Mouse (Mus musculus): ENCODE data around the gene Tex101. TPM values are rescaled to one million over a fixed set of nuclear protein-coding genes. Genes with fewer than 3 reads are reported as not detected.
A peak's percentile ranks its signal among the peaks of the same experiment; 100 is the strongest.
"Not testable (repeated sequence)": the region's sequence is repeated elsewhere in the genome, so short reads cannot be mapped to it uniquely, and the experiment has no call there.

Tex101 gene
- total RNA-seq, 2 experiments from 2014 or later: not detected

DNA sequence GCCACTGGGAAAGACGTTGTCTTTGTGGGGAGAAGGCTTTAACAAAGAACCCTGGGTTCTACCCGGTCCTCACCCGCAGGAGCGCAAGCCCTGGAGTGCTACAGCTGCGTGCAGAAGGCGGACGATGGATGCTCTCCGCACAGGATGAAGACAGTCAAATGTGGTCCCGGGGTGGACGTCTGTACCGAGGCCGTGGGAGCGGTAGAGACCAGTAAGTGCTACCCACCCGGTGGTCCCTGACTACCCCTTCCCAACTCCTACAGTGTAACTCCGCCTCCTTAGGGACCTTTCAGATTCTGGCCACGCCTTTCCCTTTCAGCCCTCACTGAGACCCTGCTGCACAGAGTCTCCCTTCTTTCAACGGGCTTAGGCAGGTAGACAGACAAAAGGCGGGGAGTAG lies 39.4 kb downstream of the Tex101 start:
- no peak for DNase-seq
- intact Hi-C loops (cut with DNase I): no loop called here

GRCm38 (mm10) chr7:24636264-24636663 lies 40.2 kb downstream of the Tex101 start, which contains the start of gene Lypd3:
Gene Lypd3 (plus strand): TSS chr7:24636550.
- no peak for DNase-seq
- intact Hi-C loops (cut with DNase I): no loop called here

DNA sequence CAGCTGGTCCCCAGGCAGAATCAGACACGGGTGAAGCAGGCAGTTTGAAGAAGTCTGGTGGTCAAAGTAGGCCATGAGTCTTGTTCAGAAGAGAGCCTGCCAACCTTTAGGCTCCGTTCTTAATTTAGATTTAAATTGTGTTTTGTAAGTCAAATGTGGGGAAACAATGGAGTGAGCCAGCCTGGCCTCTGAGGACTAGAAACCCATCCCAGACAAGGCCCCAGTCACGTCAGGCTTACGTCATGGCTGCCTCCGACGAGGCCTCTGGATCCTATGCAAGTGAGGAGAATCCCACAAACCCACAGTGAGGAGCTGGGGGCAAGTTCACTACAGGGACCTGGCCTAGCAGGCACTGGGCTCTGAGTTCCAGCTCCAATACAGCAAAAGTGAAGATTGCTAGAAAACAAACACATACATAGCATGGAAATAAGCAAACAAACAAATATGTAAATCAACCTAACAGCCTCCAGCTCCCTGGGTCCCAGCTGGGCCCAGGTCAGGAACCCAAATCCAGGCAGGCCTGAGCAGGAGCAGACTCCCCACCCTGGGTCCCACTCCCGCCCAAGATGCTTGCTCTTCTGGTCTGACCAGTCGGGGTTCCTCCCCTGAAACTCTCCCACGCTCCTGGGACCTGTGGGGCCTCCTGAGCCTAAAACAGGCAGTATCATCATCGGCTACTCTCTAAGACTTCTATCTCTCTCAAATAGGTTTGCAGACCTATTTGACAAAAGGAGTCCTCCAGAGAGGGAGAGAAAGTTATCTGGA lies 46.2 kb downstream of the Tex101 start:
- no peak for DNase-seq
- intact Hi-C loops (cut with DNase I): no loop called here

- no peak for DNase-seq
- intact Hi-C loops (cut with DNase I): no loop called here
These were observed 46.8 kb downstream of the Tex101 start for GRCm38 (mm10) chr7:24629672-24630071.

- DNase-seq: peak; percentile 74 to 84
- intact Hi-C loops (cut with DNase I): no loop called here
These were observed 47.5 kb downstream of the Tex101 start for GRCm38 (mm10) chr7:24628685-24629610.

GRCm38 (mm10) chr7:24622967-24623366 lies 53.5 kb downstream of the Tex101 start:
- intact Hi-C loops (cut with DNase I): no loop called here
- no peak for DNase-seq

- DNase-seq: no peak
- intact Hi-C loops (cut with DNase I): no loop called here
These were observed 55.3 kb downstream of the Tex101 start for GRCm38 (mm10) chr7:24621193-24621592.

- intact Hi-C loops (cut with DNase I): no loop called here
These were observed 56.6 kb downstream of the Tex101 start for GRCm38 (mm10) chr7:24619671-24620397.

GRCm38 (mm10) chr7:24618374-24618773 lies 58.1 kb downstream of the Tex101 start:
- DNase-seq; intact Hi-C loops (cut with DNase I): not testable (repeated sequence)

More at GRCm38 (mm10) chr7:24619671-24620397, 56.6 kb downstream of the Tex101 start:
- no peak for DNase-seq

Other genes with a start within 250 kb of the Tex101 start
- gene Irgc1, start 224.4 kb downstream of the Tex101 start, total RNA-seq (2021): not detected
- under 1 TPM; 0.61 to 0.64 TPM for gene Plaur, start 214.2 kb downstream of the Tex101 start, total RNA-seq (2021)
- 1 to 10 TPM; 2.7 to 4.6 TPM for gene Cadm4, start 194.7 kb downstream of the Tex101 start, total RNA-seq (2021)
- gene Zfp428, start 169.7 kb downstream of the Tex101 start, total RNA-seq (2021): 1 to 10 TPM; 4.3 to 5.9 TPM
- not detected for gene AC161166.1, start 164.2 kb downstream of the Tex101 start, total RNA-seq (2021)
- gene Irgq, start 146.0 kb downstream of the Tex101 start, total RNA-seq (2021): 10 to 100 TPM; 10.7 to 10.9 TPM
- gene Pinlyp, start 130.6 kb downstream of the Tex101 start, total RNA-seq (2021): not detected
- 10 to 100 TPM; 17.1 to 21.4 TPM for gene Xrcc1, start 130.4 kb downstream of the Tex101 start, total RNA-seq (2021)
- gene Ethe1, start 89.1 kb downstream of the Tex101 start, total RNA-seq (2021): 10 to 100 TPM; 23.0 to 24.2 TPM
- gene Zfp575, start 89.0 kb downstream of the Tex101 start, total RNA-seq (2021): under 1 TPM in 1 of 2 experiments, not detected in 1; 0.18 TPM
- under 1 TPM; 0.30 to 0.66 TPM for gene Phldb3, start 65.9 kb downstream of the Tex101 start, total RNA-seq (2021)
- not detected for gene Lypd3, start 40.1 kb downstream of the Tex101 start, total RNA-seq (2021)
- not detected for gene BC049730, start 32.6 kb upstream of the Tex101 start, total RNA-seq (2021)
- gene Gm4763, start 50.2 kb upstream of the Tex101 start, total RNA-seq (2021): not detected
- not detected for gene Cd177, start 83.6 kb upstream of the Tex101 start, total RNA-seq (2021)
- not detected for gene Ceacam10, start 100.5 kb upstream of the Tex101 start, total RNA-seq (2021)
- not detected for gene Gm9844, start 185.5 kb upstream of the Tex101 start, total RNA-seq (2021)
- not detected for gene Lypd4, start 193.3 kb upstream of the Tex101 start, total RNA-seq (2021)
- not detected for gene Dmrtc2, start 193.4 kb upstream of the Tex101 start, total RNA-seq (2021)
- gene Rps19, start 207.7 kb upstream of the Tex101 start, total RNA-seq (2021): 100 to 1,000 TPM; 283 to 298 TPM
- gene Cd79a, start 220.7 kb upstream of the Tex101 start, total RNA-seq (2021): under 1 TPM in 1 of 2 experiments, not detected in 1; 0.23 TPM
- gene Arhgef1, start 226.2 kb upstream of the Tex101 start, total RNA-seq (2021): 10 to 100 TPM; 28.6 to 31.6 TPM